Mouse (Mus musculus) telencephalon, adult 2 months (tissue): ENCODE results near the gene Hist1h4i.
"Not testable (repeated sequence)": the region's sequence is repeated elsewhere in the genome, so short reads cannot be mapped to it uniquely, and the experiment has no call there.

Experiments
- DNase-seq: peaks from one replicate; pipeline ENCODE4 v3.0.0-alpha.2; 2011; ENCODE audit warnings: low read depth, low spot score

Hist1h4i gene

DNA sequence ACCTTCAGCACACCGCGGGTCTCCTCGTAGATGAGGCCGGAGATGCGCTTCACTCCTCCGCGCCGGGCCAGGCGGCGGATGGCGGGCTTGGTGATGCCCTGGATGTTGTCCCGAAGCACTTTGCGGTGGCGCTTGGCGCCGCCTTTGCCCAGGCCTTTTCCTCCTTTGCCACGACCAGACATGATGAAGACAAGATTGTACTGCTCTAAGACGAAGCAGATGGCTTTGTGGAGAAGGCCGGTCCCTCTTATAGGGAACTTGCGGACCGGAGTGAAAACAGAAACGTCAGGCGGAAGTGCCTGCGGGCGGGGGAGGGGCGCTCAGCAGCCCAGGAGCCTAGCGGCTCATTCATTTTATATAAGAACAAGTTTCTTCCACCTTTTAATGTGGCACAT is at the start of gene Hist1h4i:
Gene Hist1h4i (minus strand): TSS at position 221 of the 395 bp plus-strand sequence.
- DNase-seq, result peak; percentile 93

GRCm38 (mm10) chr13:22084140-22084539 is 43.0 kb upstream of the Hist1h4i start, which contains the start of gene Vmn1r188:
Gene Vmn1r188 (plus strand): TSS chr13:22084440.
- not testable (repeated sequence) for DNase-seq

GRCm38 (mm10) chr13:22063468-22063867 is 22.3 kb upstream of the Hist1h4i start:
- DNase-seq, result no peak

GRCm38 (mm10) chr13:22061422-22061821 is 20.3 kb upstream of the Hist1h4i start:
- no peak for DNase-seq

GRCm38 (mm10) chr13:22053754-22054153 is 12.6 kb upstream of the Hist1h4i start:
- no peak for DNase-seq

- DNase-seq, result no peak
These were observed 10.3 kb upstream of the Hist1h4i start for GRCm38 (mm10) chr13:22051523-22051859.

GRCm38 (mm10) chr13:22050591-22051522 is 9.7 kb upstream of the Hist1h4i start:
- peak; percentile 78 for DNase-seq

DNA sequence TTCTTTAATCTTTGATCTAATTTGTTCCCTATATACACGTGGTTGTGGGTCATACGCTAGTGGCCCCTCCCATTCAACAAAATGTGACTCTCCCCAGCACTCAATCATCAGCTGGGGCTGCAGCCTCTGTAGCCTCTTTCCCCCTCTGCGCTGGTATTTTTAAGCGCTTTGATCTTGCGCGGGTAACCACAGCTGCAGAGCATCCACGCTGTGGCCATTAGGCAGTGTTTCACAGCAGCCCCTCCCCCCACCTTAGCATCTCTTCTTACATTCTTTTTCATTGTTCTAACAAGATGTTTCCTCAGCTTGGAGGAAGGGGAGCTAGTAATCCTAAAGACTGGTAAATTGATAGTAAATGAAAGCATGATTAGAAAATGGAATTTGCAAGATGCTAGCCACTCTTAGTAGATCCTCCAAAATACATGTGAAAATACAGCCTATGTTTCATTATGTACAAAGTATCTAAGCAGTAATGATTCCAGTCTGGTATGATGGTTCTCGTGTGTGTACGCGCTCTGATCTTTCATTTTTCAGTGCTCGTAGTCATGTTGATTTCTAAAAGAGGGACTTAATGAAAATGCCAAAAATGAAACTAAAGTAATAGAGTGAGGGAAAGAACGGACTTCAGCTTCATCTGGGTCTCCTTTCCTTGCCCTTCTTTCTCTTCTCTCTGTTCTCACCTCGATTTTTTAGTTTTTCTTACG is 8.7 kb upstream of the Hist1h4i start:
- no peak for DNase-seq

GRCm38 (mm10) chr13:22049041-22049440 is 7.9 kb upstream of the Hist1h4i start:
- no peak for DNase-seq

DNA sequence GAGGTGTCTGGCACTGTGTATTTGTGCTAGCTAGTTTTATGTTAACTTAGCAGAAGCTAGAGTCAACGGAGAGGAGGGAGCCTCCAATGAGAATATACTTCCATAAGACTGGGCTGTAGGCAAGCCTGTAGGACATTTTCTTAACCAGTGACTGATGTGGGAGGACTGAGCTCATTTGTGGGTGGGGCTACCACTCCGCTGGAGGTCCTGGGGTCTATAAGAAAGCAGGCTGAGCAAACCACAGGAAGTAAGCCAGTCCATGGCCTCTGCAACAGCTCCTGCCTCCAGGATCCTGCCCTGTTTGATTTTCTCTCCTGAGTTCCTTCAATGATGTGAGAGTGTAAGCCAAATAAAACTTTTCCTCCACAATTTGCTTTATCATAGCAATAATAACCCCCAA is 4.1 kb upstream of the Hist1h4i start:
- no peak for DNase-seq

GRCm38 (mm10) chr13:22044432-22045155 is 3.4 kb upstream of the Hist1h4i start:
- DNase-seq, result no peak

GRCm38 (mm10) chr13:22043503-22044431 is 2.6 kb upstream of the Hist1h4i start:
- no peak for DNase-seq

- DNase-seq, result peak; percentile 99
These were observed 1.7 kb upstream of the Hist1h4i start, which contains the start of the genes Hist1h2ag and Hist1h2bj for GRCm38 (mm10) chr13:22042568-22043502. Gene Hist1h2ag (minus strand): TSS chr13:22042944. Gene Hist1h2bj (plus strand): TSS chr13:22043214.

GRCm38 (mm10) chr13:22041651-22042567 is 747 bp upstream of the Hist1h4i start:
- no peak for DNase-seq

- DNase-seq, result no peak
These were observed 559 bp downstream of the Hist1h4i start for GRCm38 (mm10) chr13:22040464-22041141.

GRCm38 (mm10) chr13:22039951-22040463 is 1.2 kb downstream of the Hist1h4i start:
- DNase-seq, result no peak

DNA sequence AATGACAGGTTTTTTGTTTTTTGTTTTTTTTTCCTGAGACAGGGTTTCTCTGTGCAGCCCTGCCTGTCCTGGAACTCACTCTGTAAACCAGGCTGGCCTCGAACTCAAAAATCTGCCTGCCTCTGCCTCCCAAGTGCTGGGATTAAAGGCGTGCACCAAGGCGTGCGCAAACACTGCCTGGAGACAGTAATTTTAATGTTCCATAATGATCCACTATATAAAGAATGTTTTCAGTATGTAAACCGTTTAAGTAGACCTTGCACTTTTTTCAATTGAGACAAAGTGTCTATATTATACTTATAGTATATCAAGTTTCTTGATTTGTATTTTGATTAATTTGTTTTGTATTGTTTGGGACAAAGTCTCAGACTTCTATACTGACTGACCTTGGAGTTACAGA is 1.8 kb downstream of the Hist1h4i start:
- DNase-seq, result no peak

DNA sequence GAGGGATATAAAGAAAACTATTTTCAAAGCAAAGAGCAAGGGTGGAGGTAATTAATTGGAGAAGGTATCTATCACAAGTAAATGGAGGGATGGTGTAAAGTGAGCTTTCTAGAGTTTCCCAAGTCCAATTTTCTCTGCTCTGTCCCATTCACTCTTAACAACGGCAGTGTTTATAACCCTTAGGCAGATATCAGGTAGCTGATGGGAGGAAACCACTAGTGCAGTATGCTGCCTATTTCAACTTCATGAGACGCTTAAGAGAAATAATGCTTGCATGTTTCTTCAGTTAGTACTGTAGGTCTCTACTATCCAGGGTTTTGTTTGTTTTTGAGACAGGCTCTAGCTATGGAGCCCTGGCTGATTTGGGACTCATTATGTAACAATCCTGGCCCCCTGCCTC is 3.7 kb downstream of the Hist1h4i start:
- DNase-seq, result no peak
